Mouse (Mus musculus) ovary, postnatal 36 days (tissue): ENCODE measurements around the gene Ssbp4.

Experiments used
- DNase-seq: peaks from one replicate; pipeline ENCODE4 v3.0.0; 2022; ENCODE audit warnings: low spot score, mixed read lengths

Gene Ssbp4

GRCm38 (mm10) chr8:70606780-70607602, 1.7 kb downstream of the Ssbp4 start:
- DNase-seq: no peak

- DNase-seq: no peak
Measured at GRCm38 (mm10) chr8:70605871-70606779, 2.5 kb downstream of the Ssbp4 start.

GRCm38 (mm10) chr8:70604558-70604957, 4.1 kb downstream of the Ssbp4 start:
- no peak for DNase-seq

GRCm38 (mm10) chr8:70602139-70602811, 6.4 kb downstream of the Ssbp4 start:
- DNase-seq: no peak

- DNase-seq: peak; percentile 91
Measured at GRCm38 (mm10) chr8:70601271-70601649, 7.4 kb downstream of the Ssbp4 start.

- DNase-seq: no peak
Measured at GRCm38 (mm10) chr8:70600473-70601270, 8.0 kb downstream of the Ssbp4 start.

- no peak for DNase-seq
Measured at GRCm38 (mm10) chr8:70599507-70600290, 9.0 kb downstream of the Ssbp4 start.

- no peak for DNase-seq
Measured at GRCm38 (mm10) chr8:70598722-70599121, 9.9 kb downstream of the Ssbp4 start.

- peak; percentile 87 for DNase-seq
Measured at GRCm38 (mm10) chr8:70598283-70598682, 10.4 kb downstream of the Ssbp4 start.

- peak; percentile 56 for DNase-seq
Measured at GRCm38 (mm10) chr8:70597417-70598272, 11.0 kb downstream of the Ssbp4 start.

- peak; percentile 47 for DNase-seq
Measured at GRCm38 (mm10) chr8:70596775-70597416, 11.8 kb downstream of the Ssbp4 start.

- no peak for DNase-seq
Measured at GRCm38 (mm10) chr8:70596216-70596615, 12.5 kb downstream of the Ssbp4 start.

GRCm38 (mm10) chr8:70595811-70596210, 12.9 kb downstream of the Ssbp4 start:
- DNase-seq: no peak

- peak; percentile 46 for DNase-seq
Measured at GRCm38 (mm10) chr8:70594621-70595564, 13.8 kb downstream of the Ssbp4 start.

- peak; percentile 91 for DNase-seq
Measured at GRCm38 (mm10) chr8:70593961-70594609, 14.6 kb downstream of the Ssbp4 start, which contains the start of gene Isyna1. Gene Isyna1, plus strand, starts transcription at chr8:70594373.

- peak; percentile 63 for DNase-seq
Measured at GRCm38 (mm10) chr8:70593173-70593572, 15.5 kb downstream of the Ssbp4 start.

GRCm38 (mm10) chr8:70591569-70591968, 17.1 kb downstream of the Ssbp4 start:
- no peak for DNase-seq
